Mouse (Mus musculus): Measurements from ENCODE around the gene Rexo4. TPM values are rescaled to one million over a fixed set of nuclear protein-coding genes. Genes with fewer than 3 reads are reported as not detected.

Gene Rexo4
- polyA plus RNA-seq, 1 experiment from 2014 or later, result 45.2 TPM

DNA sequence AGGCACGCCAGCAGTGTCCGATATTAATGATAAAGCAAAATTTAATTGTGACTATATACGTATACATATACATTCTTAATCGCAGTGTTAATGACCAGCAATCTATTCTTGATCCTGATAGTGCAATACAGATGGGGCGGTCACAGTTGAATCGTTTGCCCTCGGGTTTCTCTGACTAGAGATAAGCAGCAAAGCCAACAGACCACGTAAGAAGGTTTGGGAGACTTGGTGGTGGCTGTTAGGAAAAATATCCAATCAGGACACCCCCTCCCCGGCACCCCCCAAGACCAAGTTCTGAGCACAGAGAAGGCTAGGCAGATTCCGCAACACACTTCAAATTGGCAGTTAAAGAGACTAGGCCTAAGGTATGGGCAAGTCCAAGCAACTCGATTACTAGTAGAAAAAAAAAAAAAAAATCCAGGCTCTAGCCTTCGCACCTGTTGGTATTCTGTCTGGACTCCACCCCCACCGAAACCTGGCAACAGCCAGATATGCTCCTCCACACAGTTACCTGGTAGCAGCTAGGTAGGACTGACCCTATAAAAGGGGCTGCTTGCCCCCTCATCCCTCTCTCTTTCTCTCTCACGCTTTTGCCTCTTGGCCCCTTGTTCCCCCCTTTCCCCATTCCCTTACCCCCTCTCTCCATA lies 661 bp upstream of the Rexo4 start:
- ATAC-seq, result peak; percentile 46

GRCm38 (mm10) chr2:26960756-26961155 lies 3.4 kb downstream of the Rexo4 start:
- H3K9me3 ChIP-seq, result no peaks in the 10 kb centered on the region
- H3K4me2 ChIP-seq (replicated peaks), result no peak overlapping the region
- no peaks in the 10 kb centered on the region for H3K27me3 ChIP-seq (replicated peaks)
- peaks cover 30% of the 10 kb centered on the region for H3K36me3 ChIP-seq
- H3K4me3 ChIP-seq (replicated peaks), result no peak overlapping the region
- WGBS, result 73% methylated on average over 4 of the region's 4 CpGs
- H3K27ac ChIP-seq, result no peak overlapping the region
- peaks cover 14% of the 10 kb centered on the region for H3K4me1 ChIP-seq (replicated peaks)
- H3K9ac ChIP-seq, result no peak overlapping the region
- no peak for ATAC-seq

More for the DNA sequence above, 661 bp upstream of the Rexo4 start:
- H3K4me3 ChIP-seq (replicated peaks), result peak overlapping the region; percentile 82
- H3K27ac ChIP-seq, result peak overlapping the region; percentile 100
- no peaks in the 10 kb centered on the region for H3K9me3 ChIP-seq
- peaks cover 9% of the 10 kb centered on the region for H3K36me3 ChIP-seq
- 17% methylated on average over 14 of the region's 14 CpGs for WGBS
- H3K4me2 ChIP-seq (replicated peaks), result peak overlapping the region; percentile 79
- H3K9ac ChIP-seq, result peak overlapping the region; percentile 89
- H3K27me3 ChIP-seq (replicated peaks), result no peaks in the 10 kb centered on the region
- H3K4me1 ChIP-seq (replicated peaks), result peaks cover 14% of the 10 kb centered on the region

DNA sequence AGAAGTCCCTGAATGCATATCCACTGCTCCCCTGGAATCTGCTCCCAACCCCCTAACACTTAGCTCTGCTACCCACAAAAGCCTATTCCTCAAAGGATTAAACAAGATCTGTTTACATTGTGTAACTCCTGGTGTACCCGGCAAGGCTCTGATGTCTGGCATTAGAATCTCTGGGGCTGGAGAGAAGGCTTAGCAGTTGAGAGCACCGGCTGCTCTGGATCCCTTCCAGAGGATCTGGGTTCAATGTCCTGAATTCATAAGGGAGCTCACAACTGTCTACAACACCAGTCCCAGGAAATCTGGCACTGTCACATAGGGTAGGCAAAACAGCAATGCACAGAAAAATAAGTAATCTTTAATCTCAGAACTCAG lies 6.7 kb downstream of the Rexo4 start:
- no peak overlapping the region for H3K9ac ChIP-seq
- peak; percentile 18 for ATAC-seq
- H3K4me3 ChIP-seq (replicated peaks), result no peak overlapping the region
- peak overlapping the region; percentile 52 for H3K27ac ChIP-seq
- no peak overlapping the region; the same call in 1 of the 2 replicates for H3K4me2 ChIP-seq (replicated peaks)
- H3K36me3 ChIP-seq, result peaks cover 53% of the 10 kb centered on the region
- 0 out of 2 replicates have a peak, but pooled peaks cover 2% of the 10 kb centered on the region for H3K4me1 ChIP-seq (replicated peaks)
- H3K9me3 ChIP-seq, result no peaks in the 10 kb centered on the region
- no peaks in the 10 kb centered on the region for H3K27me3 ChIP-seq (replicated peaks)
- 61% methylated on average over 2 of the region's 2 CpGs for WGBS

DNA sequence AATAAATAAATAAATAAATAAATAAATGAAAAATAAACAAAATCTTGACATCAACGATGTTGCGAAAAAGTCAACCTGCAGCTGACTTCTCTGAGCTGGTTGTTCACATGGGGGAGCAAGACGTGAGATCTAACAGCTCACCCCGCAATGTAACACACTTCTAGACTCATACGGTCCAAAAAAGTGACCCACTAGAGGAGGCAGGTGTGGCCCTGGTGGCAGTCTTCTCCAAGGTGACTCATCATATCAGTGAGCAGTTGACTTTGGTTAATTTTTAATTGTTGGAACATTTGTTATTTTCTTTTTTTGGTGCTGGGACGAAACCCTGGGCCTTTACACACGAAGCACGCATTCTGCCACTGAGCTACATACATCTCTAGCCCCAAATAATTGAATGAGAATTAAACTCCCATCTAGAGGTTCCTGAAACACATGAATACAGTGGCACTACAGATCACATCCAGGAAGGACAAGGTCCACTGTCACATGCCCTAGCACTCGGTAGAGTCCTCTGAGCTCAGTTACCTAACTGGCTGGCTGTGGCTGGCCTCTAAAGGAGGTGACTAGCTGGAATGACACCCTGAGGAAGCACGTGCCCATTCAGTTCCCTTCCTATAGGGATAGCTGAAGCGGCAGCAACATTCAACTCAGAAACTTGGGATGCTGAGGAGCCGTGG lies 7.2 kb downstream of the Rexo4 start:
- ATAC-seq, result peak; percentile 95
- peaks cover 54% of the 10 kb centered on the region for H3K36me3 ChIP-seq
- WGBS, result 75% methylated on average over 12 of the region's 12 CpGs

DNA sequence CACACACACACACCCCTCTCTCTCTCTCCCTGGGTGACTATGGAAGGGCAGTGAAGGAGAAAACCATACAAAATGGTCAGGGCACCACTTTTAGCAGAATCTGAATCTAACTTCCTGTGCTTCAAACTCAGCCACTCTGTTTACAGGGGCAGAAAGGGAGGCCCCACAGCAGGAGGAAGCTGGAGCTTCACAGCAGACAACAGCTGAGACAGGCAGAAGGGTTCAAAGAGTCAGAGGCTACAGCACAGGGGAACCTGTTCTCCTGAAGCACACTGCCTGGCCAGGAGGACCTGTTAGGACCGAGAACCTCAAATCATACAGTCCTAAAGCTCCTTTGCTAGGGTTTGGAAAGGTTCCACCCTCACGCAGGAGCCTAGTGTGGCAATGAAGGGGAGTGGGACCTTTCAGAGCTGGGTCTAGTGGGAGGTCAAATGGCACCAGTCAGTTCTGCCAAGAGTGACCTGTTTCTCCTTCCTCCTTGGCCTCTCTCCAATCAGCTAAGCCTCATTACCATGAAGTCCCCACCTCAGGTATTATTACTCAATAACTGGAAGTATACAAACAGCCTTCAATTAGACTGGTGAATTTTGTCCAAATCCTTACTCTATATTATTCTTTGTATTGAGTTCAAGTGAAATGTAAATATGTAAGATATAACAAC lies 9.3 kb downstream of the Rexo4 start:
- no peaks in the 10 kb centered on the region for H3K4me1 ChIP-seq (replicated peaks)
- H3K9me3 ChIP-seq, result no peaks in the 10 kb centered on the region
- no peak overlapping the region for H3K9ac ChIP-seq
- ATAC-seq, result no peak
- H3K27me3 ChIP-seq (replicated peaks), result no peaks in the 10 kb centered on the region
- no peak overlapping the region for H3K4me2 ChIP-seq (replicated peaks)
- no peak overlapping the region for H3K4me3 ChIP-seq (replicated peaks)
- WGBS, result 93% methylated on average over 2 of the region's 2 CpGs
- H3K27ac ChIP-seq, result no peak overlapping the region
- H3K36me3 ChIP-seq, result peaks cover 48% of the 10 kb centered on the region

More for the DNA sequence above, 7.2 kb downstream of the Rexo4 start:
- Histone ChIP-seq H3K4me3 (replicated peaks) (no peak overlapping the region), H3K9ac (no peak overlapping the region), H3K27ac (peak overlapping the region; percentile 52), H3K9me3 (no peaks in the 10 kb centered on the region), H3K4me1 (replicated peaks) (0 out of 2 replicates have a peak, but pooled peaks cover 2% of the 10 kb centered on the region), H3K4me2 (replicated peaks) (no peak overlapping the region; the same call in 1 of the 2 replicates), H3K27me3 (replicated peaks) (no peaks in the 10 kb centered on the region)

GRCm38 (mm10) chr2:26952866-26953265 lies 11.3 kb downstream of the Rexo4 start:
- no peak overlapping the region for H3K4me3 ChIP-seq (replicated peaks)
- no peak for ATAC-seq
- peaks cover 41% of the 10 kb centered on the region for H3K36me3 ChIP-seq
- H3K4me1 ChIP-seq (replicated peaks), result no peaks in the 10 kb centered on the region
- no peak overlapping the region for H3K9ac ChIP-seq
- H3K27me3 ChIP-seq (replicated peaks), result no peaks in the 10 kb centered on the region
- WGBS, result 84% methylated on average over 8 of the region's 8 CpGs
- H3K9me3 ChIP-seq, result no peaks in the 10 kb centered on the region
- no peak overlapping the region for H3K4me2 ChIP-seq (replicated peaks)
- H3K27ac ChIP-seq, result no peak overlapping the region

DNA sequence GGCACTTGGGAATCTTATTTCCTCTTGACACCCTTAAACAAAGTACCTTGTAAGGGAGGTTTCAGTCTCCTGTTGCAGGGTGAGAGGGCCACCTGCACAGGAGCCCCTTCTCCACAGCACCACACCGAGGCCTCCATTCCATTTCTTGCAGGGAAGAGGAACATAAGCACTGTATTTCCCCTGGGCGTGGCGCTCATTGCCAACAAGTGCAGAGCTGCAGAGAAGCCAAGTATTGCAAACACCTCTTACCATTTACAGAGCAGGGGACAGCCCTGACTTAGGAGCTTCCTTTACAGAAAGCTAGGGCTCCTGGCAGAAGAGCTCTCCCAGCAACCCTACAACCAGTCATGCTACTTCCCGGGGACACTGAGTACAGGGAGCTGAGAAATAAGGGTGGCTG lies 12.0 kb downstream of the Rexo4 start:
- no peaks in the 10 kb centered on the region for H3K27me3 ChIP-seq (replicated peaks)
- H3K9me3 ChIP-seq, result no peaks in the 10 kb centered on the region
- no peak overlapping the region for H3K27ac ChIP-seq
- H3K4me1 ChIP-seq (replicated peaks), result no peaks in the 10 kb centered on the region
- no peak for ATAC-seq
- no peak overlapping the region for H3K4me2 ChIP-seq (replicated peaks)
- H3K9ac ChIP-seq, result no peak overlapping the region
- peaks cover 34% of the 10 kb centered on the region for H3K36me3 ChIP-seq
- no peak overlapping the region for H3K4me3 ChIP-seq (replicated peaks)
- 86% methylated on average over 4 of the region's 4 CpGs for WGBS

DNA sequence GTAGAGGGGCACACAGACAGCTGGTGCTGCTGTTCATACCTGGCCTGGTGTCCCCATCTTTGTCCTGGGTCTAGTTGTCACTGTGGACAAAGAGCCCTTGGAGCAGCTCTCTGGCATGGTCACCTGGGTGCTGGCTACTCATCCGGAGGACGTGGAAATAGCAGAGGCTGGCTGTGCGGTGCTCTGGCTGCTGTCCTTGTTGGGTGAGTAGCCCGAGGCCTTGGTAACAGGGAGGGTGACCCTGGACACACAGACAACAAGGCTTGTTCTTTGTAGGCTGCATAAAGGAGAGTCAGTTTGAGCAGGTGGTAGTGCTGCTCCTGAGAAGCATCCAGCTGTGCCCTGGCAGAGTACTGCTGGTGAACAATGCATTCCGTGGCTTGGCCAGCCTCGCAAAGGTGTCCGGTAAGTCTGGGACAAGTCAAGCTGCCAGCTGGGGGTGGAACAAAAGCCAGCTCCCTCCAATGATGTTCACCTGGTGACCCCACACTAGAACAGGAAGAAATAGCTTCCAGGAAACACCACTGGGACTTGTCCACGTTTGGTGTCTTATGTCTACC lies 12.8 kb downstream of the Rexo4 start:
- Histone ChIP-seq H3K4me1 (replicated peaks) (no peaks in the 10 kb centered on the region), H3K27me3 (replicated peaks) (no peaks in the 10 kb centered on the region), H3K9me3 (no peaks in the 10 kb centered on the region), H3K27ac (no peak overlapping the region), H3K4me2 (replicated peaks) (no peak overlapping the region), H3K4me3 (replicated peaks) (no peak overlapping the region), H3K9ac (no peak overlapping the region), H3K36me3 (peaks cover 33% of the 10 kb centered on the region)
- ATAC-seq, result no peak
- WGBS, result 83% methylated on average over 8 of the region's 8 CpGs

DNA sequence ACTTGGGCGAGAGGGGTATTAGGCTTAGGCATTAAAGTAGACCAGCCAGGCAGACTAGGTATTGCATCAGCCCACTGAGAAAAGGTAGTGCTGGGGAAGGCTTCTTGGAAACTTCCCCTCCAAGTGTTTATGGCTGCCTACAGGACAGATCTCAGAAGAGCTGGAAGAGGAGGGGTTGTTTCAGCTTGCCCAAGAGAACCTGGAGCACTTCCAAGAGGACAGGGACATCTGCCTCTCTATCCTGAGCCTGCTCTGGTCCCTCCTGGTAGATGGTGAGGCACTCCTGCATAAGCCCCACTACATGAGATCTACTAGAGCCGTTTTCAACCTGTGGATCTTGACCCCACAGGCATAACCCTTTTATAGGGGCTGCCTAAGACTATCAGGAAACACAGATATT lies 13.8 kb downstream of the Rexo4 start:
- Histone ChIP-seq H3K4me2 (replicated peaks) (no peak overlapping the region), H3K4me1 (replicated peaks) (no peaks in the 10 kb centered on the region), H3K4me3 (replicated peaks) (no peak overlapping the region), H3K9me3 (no peaks in the 10 kb centered on the region), H3K36me3 (peaks cover 33% of the 10 kb centered on the region), H3K27me3 (replicated peaks) (no peaks in the 10 kb centered on the region), H3K27ac (no peak overlapping the region), H3K9ac (no peak overlapping the region)
- 94% methylated on average over 2 of the region's 2 CpGs for WGBS
- ATAC-seq, result no peak

DNA sequence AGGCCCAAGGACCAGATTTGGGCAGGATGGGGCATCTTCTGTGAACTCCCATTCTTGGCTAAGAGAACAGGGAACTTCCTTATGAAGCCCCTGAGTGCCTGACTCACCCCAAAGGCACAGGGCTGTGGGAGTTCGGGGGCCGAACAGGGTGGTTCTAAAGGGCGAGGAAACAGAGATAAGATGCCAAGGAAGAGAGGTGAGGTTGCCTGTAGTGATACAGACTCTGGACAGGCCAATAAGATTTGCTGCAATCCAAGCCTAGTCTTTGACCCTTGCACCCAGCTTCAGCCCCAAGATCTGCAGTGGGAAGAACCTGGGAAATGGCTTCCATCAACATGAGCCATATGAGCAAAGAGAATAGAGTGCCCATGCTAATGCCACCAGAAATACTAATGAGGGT lies 20.9 kb downstream of the Rexo4 start:
- H3K27ac ChIP-seq, result no peak overlapping the region
- no peaks in the 10 kb centered on the region for H3K4me1 ChIP-seq (replicated peaks)
- H3K27me3 ChIP-seq (replicated peaks), result no peaks in the 10 kb centered on the region
- WGBS, result 59% methylated on average over 3 of the region's 3 CpGs
- H3K9me3 ChIP-seq, result no peaks in the 10 kb centered on the region
- ATAC-seq, result peak; percentile 87
- H3K4me2 ChIP-seq (replicated peaks), result no peak overlapping the region
- no peaks in the 10 kb centered on the region for H3K36me3 ChIP-seq
- no peak overlapping the region for H3K9ac ChIP-seq
- no peak overlapping the region for H3K4me3 ChIP-seq (replicated peaks)

GRCm38 (mm10) chr2:26941539-26941938 lies 22.6 kb downstream of the Rexo4 start:
- H3K4me1 ChIP-seq (replicated peaks), result no peaks in the 10 kb centered on the region
- H3K9ac ChIP-seq, result no peak overlapping the region
- 44% methylated on average over 5 of the region's 5 CpGs for WGBS
- H3K9me3 ChIP-seq, result no peaks in the 10 kb centered on the region
- H3K4me2 ChIP-seq (replicated peaks), result no peak overlapping the region
- H3K27me3 ChIP-seq (replicated peaks), result no peaks in the 10 kb centered on the region
- no peak overlapping the region for H3K27ac ChIP-seq
- no peaks in the 10 kb centered on the region for H3K36me3 ChIP-seq
- no peak overlapping the region for H3K4me3 ChIP-seq (replicated peaks)
- peak; percentile 29; the same call in 1 of the 2 replicates for ATAC-seq

DNA sequence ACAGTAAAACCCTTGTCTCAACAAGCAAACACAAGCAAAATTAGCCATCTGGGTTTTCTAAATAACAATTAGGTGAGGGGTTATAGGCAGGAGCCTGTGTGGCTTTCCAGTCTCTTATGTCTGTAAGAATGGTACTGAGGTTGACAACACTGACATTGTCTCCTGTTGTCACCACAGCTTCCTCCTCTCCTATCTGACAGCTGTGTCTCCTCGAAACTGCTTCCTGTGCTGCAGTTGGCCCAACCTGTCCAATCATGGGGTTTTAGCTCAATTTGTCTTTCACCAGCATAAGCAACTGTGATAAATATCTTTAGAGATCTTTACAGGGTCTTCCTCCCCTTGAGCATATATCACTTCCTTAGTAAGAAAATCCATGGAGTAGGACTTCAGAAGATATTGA lies 27.8 kb downstream of the Rexo4 start:
- no peak overlapping the region for H3K4me2 ChIP-seq (replicated peaks)
- H3K9me3 ChIP-seq, result no peaks in the 10 kb centered on the region
- H3K4me1 ChIP-seq (replicated peaks), result peaks cover 8% of the 10 kb centered on the region
- no peak for ATAC-seq
- WGBS, result 58% methylated on average over 1 of the region's 1 CpGs
- no peak overlapping the region for H3K27ac ChIP-seq
- H3K27me3 ChIP-seq (replicated peaks), result no peaks in the 10 kb centered on the region
- H3K9ac ChIP-seq, result no peak overlapping the region
- H3K36me3 ChIP-seq, result no peaks in the 10 kb centered on the region
- no peak overlapping the region for H3K4me3 ChIP-seq (replicated peaks)
